In genomic region chr4:128804426-128805149, GRCm38 (mm10) we compare ENCODE assay signal across 8 mouse cellular contexts. TPM values are rescaled to one million over a fixed set of nuclear protein-coding genes. Genes with fewer than 3 reads are reported as not detected.
DNase-seq lines count a peak whose midpoint lies in the region; ATAC-seq and TF ChIP-seq lines count a peak whose summit lies in the region.

No protein-coding gene starts in this region.

- TF ChIP-seq EP300 in heart, postnatal 0 days (IDR thresholded peaks at IDR 0.05; ENCODE audit: low read depth): no peak

- peak overlapping the region; percentile 96 for H3K9ac ChIP-seq in kidney, embryonic 15.5 days
- H3K9ac ChIP-seq in heart, postnatal 0 days (replicated peaks; ENCODE audit: low read depth, low read length): peak overlapping the region; percentile 99
- peak overlapping the region; percentile 91 for H3K9ac ChIP-seq in liver, embryonic 16.5 days (ENCODE audit: low read depth, low read length)

- no peaks in the 10 kb centered on the region for H3K9me3 ChIP-seq in kidney, embryonic 15.5 days (replicated peaks)
- H3K9me3 ChIP-seq in heart, postnatal 0 days (replicated peaks; ENCODE audit: control insufficient read depth, low read length): no peaks in the 10 kb centered on the region
- H3K9me3 ChIP-seq in liver, embryonic 16.5 days (replicated peaks; ENCODE audit: control insufficient read depth, low read length): no peaks in the 10 kb centered on the region

- H3K4me3 ChIP-seq in kidney, embryonic 15.5 days (replicated peaks): peak overlapping the region; percentile 79
- peak overlapping the region; percentile 90 for H3K4me3 ChIP-seq in bone marrow macrophage, adult 2 months (ENCODE audit: insufficient read depth, low read length)
- peak overlapping the region; percentile 69 for H3K4me3 ChIP-seq in heart, postnatal 0 days (ENCODE audit: low read depth, low read length)
- peak overlapping the region; percentile 83 for H3K4me3 ChIP-seq in liver, embryonic 16.5 days (ENCODE audit: low read depth, low read length)
- peak overlapping the region; percentile 99 for H3K4me3 ChIP-seq in small intestine, adult 2 months (ENCODE audit: low read depth, low read length)

- no peak for DNase-seq in kidney, adult 9 months
- peak; percentile 28 for DNase-seq in heart, postnatal 0 days (ENCODE audit: low spot score)
- no peak for DNase-seq in yolk sac, embryonic 10.5 days (ENCODE audit: low spot score)
- DNase-seq in gastrocnemius, adult 18-20 months (ENCODE audit: low spot score): no peak

- H3K27ac ChIP-seq in kidney, embryonic 15.5 days: peak overlapping the region; percentile 99
- no peak overlapping the region for H3K27ac ChIP-seq in bone marrow macrophage, adult 2 months (ENCODE audit: insufficient read depth, low read depth, low read length)
- H3K27ac ChIP-seq in heart, postnatal 0 days (ENCODE audit: low read depth): peak overlapping the region; percentile 97
- H3K27ac ChIP-seq in liver, embryonic 16.5 days (ENCODE audit: low read length): peak overlapping the region; percentile 7; the same call in 1 of the 2 replicates
- H3K27ac ChIP-seq in small intestine, adult 2 months (ENCODE audit: insufficient read depth, low read depth, low read length): no peak overlapping the region

- peak overlapping the region; percentile 94 for H3K4me2 ChIP-seq in kidney, embryonic 15.5 days
- H3K4me2 ChIP-seq in heart, postnatal 0 days (ENCODE audit: low read depth, low read length): peak overlapping the region; percentile 98
- H3K4me2 ChIP-seq in liver, embryonic 16.5 days (ENCODE audit: low read depth, low read length): peak overlapping the region; percentile 98

- TF ChIP-seq CTCF in bone marrow macrophage, adult 2 months (IDR thresholded peaks at IDR 0.05; ENCODE audit: low read depth, low read length): no peak
- TF ChIP-seq CTCF in heart, postnatal 0 days (IDR thresholded peaks at IDR 0.05; ENCODE audit: low read depth): no peak
- no peak for TF ChIP-seq CTCF in small intestine, adult 2 months (IDR thresholded peaks at IDR 0.05; ENCODE audit: extremely low read depth, insufficient read length, insufficient replicate concordance, low read depth, low read length)

- no peak for ATAC-seq in kidney, embryonic 15.5 days (replicated peaks; ENCODE audit: low FRiP score)
- peak; percentile 3; the same call in 1 of the 2 replicates for ATAC-seq in heart, postnatal 0 days (ENCODE audit: insufficient read depth, low read depth)
- no peak for ATAC-seq in liver, embryonic 16.5 days (ENCODE audit: low read depth)

- H3K4me1 ChIP-seq in kidney, embryonic 15.5 days: peaks cover 58% of the 10 kb centered on the region
- H3K4me1 ChIP-seq in bone marrow macrophage, adult 2 months (ENCODE audit: control insufficient read depth, insufficient read depth, low read length): peaks cover 24% of the 10 kb centered on the region
- peaks cover 16% of the 10 kb centered on the region for H3K4me1 ChIP-seq in heart, postnatal 0 days (ENCODE audit: control insufficient read depth, insufficient read depth)
- H3K4me1 ChIP-seq in liver, embryonic 16.5 days (ENCODE audit: control insufficient read depth, low read depth, low read length): peaks cover 39% of the 10 kb centered on the region
- peaks cover 17% of the 10 kb centered on the region; the same call in 1 of the 2 replicates for H3K4me1 ChIP-seq in small intestine, adult 2 months (ENCODE audit: control insufficient read depth, insufficient read depth, insufficient read length, low read length)

- no peaks in the 10 kb centered on the region; the same call in 1 of the 2 replicates for H3K36me3 ChIP-seq in kidney, embryonic 15.5 days
- H3K36me3 ChIP-seq in heart, postnatal 0 days (replicated peaks; ENCODE audit: control insufficient read depth, insufficient read depth, low read length): no peaks in the 10 kb centered on the region
- H3K36me3 ChIP-seq in liver, embryonic 16.5 days (ENCODE audit: control insufficient read depth, insufficient read depth): no peaks in the 10 kb centered on the region
- H3K36me3 ChIP-seq in small intestine, adult 2 months (ENCODE audit: control insufficient read depth, insufficient read depth, low read length): no peaks in the 10 kb centered on the region

- TF ChIP-seq POLR2A in bone marrow macrophage, adult 2 months (IDR thresholded peaks at IDR 0.05; ENCODE audit: borderline replicate concordance, low read depth, low read length): no peak
- TF ChIP-seq POLR2A in small intestine, adult 2 months (IDR thresholded peaks at IDR 0.05; ENCODE audit: low read depth, low read length): no peak

- 4% methylated on average over 6 of the region's 6 CpGs for WGBS in kidney, embryonic 15.5 days
- 4% methylated on average over 6 of the region's 6 CpGs for WGBS in heart, postnatal 0 days
- WGBS in liver, embryonic 16.5 days (ENCODE audit: insufficient replicate concordance): 11% methylated on average over 6 of the region's 6 CpGs
- WGBS in small intestine, adult 2 months: 16% methylated on average over 6 of the region's 6 CpGs

- H3K27me3 ChIP-seq in kidney, embryonic 15.5 days: no peaks in the 10 kb centered on the region
- H3K27me3 ChIP-seq in heart, postnatal 0 days (ENCODE audit: control insufficient read depth, insufficient read depth, low read length): no peaks in the 10 kb centered on the region
- no peaks in the 10 kb centered on the region for H3K27me3 ChIP-seq in liver, embryonic 16.5 days (ENCODE audit: control insufficient read depth, insufficient read depth, low read depth, low read length)
- H3K27me3 ChIP-seq in small intestine, adult 2 months (ENCODE audit: control insufficient read depth, insufficient read depth, low read length): no peaks in the 10 kb centered on the region

RNA-seq across cellular contexts. Expression of gene Zfp362, which starts 1.3 kb away (rescaled TPM):
- 37.5 and 43.8 TPM in 2 replicates for polyA plus RNA-seq in kidney, embryonic 15.5 days (2015; fragmentation: Nextera tagmentation; extraction: Ambion mirVana)
- polyA plus RNA-seq in bone marrow macrophage, adult 2 months (2012; ENCODE audit: insufficient read depth, insufficient read length, missing spikeins): 17.6 and 21.3 TPM in 2 replicates
- total RNA-seq in heart, postnatal 0 days (2014; rRNA removed; ENCODE audit: low replicate concordance): 8.4 and 10.8 TPM in 2 replicates
- 10.3 and 11.6 TPM in 2 replicates for polyA plus RNA-seq in heart, postnatal 0 days (2015; fragmentation: Nextera tagmentation; extraction: Ambion mirVana)
- polyA plus RNA-seq in liver, embryonic 16.5 days (2015; fragmentation: Nextera tagmentation; extraction: Ambion mirVana): 4.8 and 5.2 TPM in 2 replicates
- 19.8 and 37.8 TPM in 2 replicates for polyA plus RNA-seq in small intestine, adult 2 months (2012; rRNA removed)
- total RNA-seq in gastrocnemius, adult 18-20 months (2021): 1 to 10 TPM; 9.7 TPM

RNA-seq across cellular contexts. Expression of gene A3galt2, which starts 49.4 kb away (rescaled TPM):
- 0.22 and 0.28 TPM in 2 replicates for polyA plus RNA-seq in kidney, embryonic 15.5 days (2015; fragmentation: Nextera tagmentation; extraction: Ambion mirVana)
- 0.16 TPM in 1 of 2 replicates, not detected in the other for polyA plus RNA-seq in bone marrow macrophage, adult 2 months (2012; ENCODE audit: insufficient read depth, insufficient read length, missing spikeins)
- total RNA-seq in heart, postnatal 0 days (2014; rRNA removed; ENCODE audit: low replicate concordance): not detected in 2 replicates
- polyA plus RNA-seq in heart, postnatal 0 days (2015; fragmentation: Nextera tagmentation; extraction: Ambion mirVana): 0.03 TPM in 1 of 2 replicates, not detected in the other
- 0.02 TPM in 1 of 2 replicates, not detected in the other for polyA plus RNA-seq in liver, embryonic 16.5 days (2015; fragmentation: Nextera tagmentation; extraction: Ambion mirVana)
- polyA plus RNA-seq in small intestine, adult 2 months (2012; rRNA removed): 0.11 and 0.32 TPM in 2 replicates
- not detected for total RNA-seq in gastrocnemius, adult 18-20 months (2021)

Comparison
In these comparisons a context has a peak if more than half of its experiments do, and no peak if none do; other contexts are left out.
1. H3K27ac ChIP-seq: peak in kidney, embryonic 15.5 days (single experiment), heart, postnatal 0 days (single experiment) and liver, embryonic 16.5 days (single experiment); none in bone marrow macrophage, adult 2 months (single experiment) and small intestine, adult 2 months (single experiment).
2. Peak in every context shown above with its lines, with median percentiles within 50 percentile points of each other: H3K4me2 ChIP-seq, H3K4me3 ChIP-seq and H3K9ac ChIP-seq.